Mouse (Mus musculus) embryonic facial prominence, embryonic 14.5 days (tissue): ENCODE data around the gene Tubd1. TPM values are rescaled to one million over a fixed set of nuclear protein-coding genes. Genes with fewer than 3 reads are reported as not detected.

Source experiments
- ATAC-seq: fragments of 200-750 bp; cut with Nextera tagmentation; 2 replicates; pipeline ENCODE4 v1.8.0; 2017; ENCODE audit warnings: low read depth, moderate number of reproducible peaks, moderate TSS enrichment
- DNase-seq: peaks from one replicate; pipeline ENCODE4 v3.0.0-alpha.2; 2015; ENCODE audit warnings: low spot score
- H3K27ac ChIP-seq: fragments of 300-500 bp; sonication (generic); replicated peaks from 2 replicates; pipeline ENCODE4 v1.5.1; 2014; ENCODE audit warnings: low read depth, mild to moderate bottlenecking, low read length, moderate library complexity
- H3K27me3 ChIP-seq: fragments of 300-500 bp; sonication (generic); replicated peaks from 2 replicates; pipeline ENCODE4 v1.6.1; 2014; ENCODE audit warnings: low read length; ENCODE audit not compliant: control insufficient read depth, insufficient read depth
- H3K36me3 ChIP-seq: fragments of 300-500 bp; sonication (generic); 2 replicates; pipeline ENCODE4 v1.6.1; 2014; ENCODE audit warnings: low read length, mixed read lengths; ENCODE audit not compliant: control insufficient read depth, insufficient read depth
- H3K4me1 ChIP-seq: fragments of 300-500 bp; sonication (generic); 2 replicates; pipeline ENCODE4 v1.6.1; 2014; ENCODE audit warnings: antibody characterized with exemption, low read length; ENCODE audit not compliant: control insufficient read depth, insufficient read depth
- H3K4me2 ChIP-seq: fragments of 300-500 bp; sonication (generic); 2 replicates; pipeline ENCODE4 v1.6.1; 2014; ENCODE audit warnings: low read depth, mild to moderate bottlenecking, low read length, moderate library complexity, mixed read lengths
- H3K4me3 ChIP-seq: fragments of 300-500 bp; sonication (generic); 2 replicates; pipeline ENCODE4 v1.5.1; 2014; ENCODE audit warnings: low read depth, mild to moderate bottlenecking, low read length
- H3K9ac ChIP-seq: fragments of 300-500 bp; sonication (generic); 2 replicates; pipeline ENCODE4 v1.6.1; 2014; ENCODE audit warnings: low read depth, mild to moderate bottlenecking, low read length, moderate library complexity, mixed read lengths
- H3K9me3 ChIP-seq: fragments of 300-500 bp; sonication (generic); 2 replicates; pipeline ENCODE4 v1.6.1; 2016; ENCODE audit warnings: low read length; ENCODE audit not compliant: control insufficient read depth
- WGBS: fragments of 180-500 bp; shearing (Covaris S2); extraction: QIAGEN DNeasy Blood & Tissue Kit; methylation state at CpG from one replicate; pipeline ENCODE4 v1.1.7; 2014; 5-methylcytosine and 5-hydroxymethylcytosine counted together
- polyA plus RNA-seq: library from polyadenylated mRNA; unstranded; fragments of >200 nt; fragmentation: Nextera tagmentation; extraction: Ambion mirVana; gene quantifications from 2 replicates; pipeline ENCODE4 v1.2.1, GENCODE M21; 2014

Tubd1 gene
- polyA plus RNA-seq, 1 experiment from 2014 or later, result 10.8 TPM

GRCm38 (mm10) chr11:86578809-86579730 lies 34.3 kb downstream of the Tubd1 start:
- no peaks in the 10 kb centered on the region; the same call in 1 of the 2 replicates for H3K36me3 ChIP-seq
- no peaks in the 10 kb centered on the region for H3K27me3 ChIP-seq
- no peaks in the 10 kb centered on the region for H3K9me3 ChIP-seq
- peaks cover 12% of the 10 kb centered on the region; the same call in 1 of the 2 replicates for H3K4me1 ChIP-seq
- DNase-seq, result peak; percentile 24
- WGBS, result 69% methylated on average over 25 of the region's 25 CpGs
- no peak overlapping the region for H3K4me3 ChIP-seq
- no peak overlapping the region for H3K27ac ChIP-seq
- ATAC-seq, result no peak
- H3K4me2 ChIP-seq, result no peak overlapping the region
- no peak overlapping the region for H3K9ac ChIP-seq

DNA sequence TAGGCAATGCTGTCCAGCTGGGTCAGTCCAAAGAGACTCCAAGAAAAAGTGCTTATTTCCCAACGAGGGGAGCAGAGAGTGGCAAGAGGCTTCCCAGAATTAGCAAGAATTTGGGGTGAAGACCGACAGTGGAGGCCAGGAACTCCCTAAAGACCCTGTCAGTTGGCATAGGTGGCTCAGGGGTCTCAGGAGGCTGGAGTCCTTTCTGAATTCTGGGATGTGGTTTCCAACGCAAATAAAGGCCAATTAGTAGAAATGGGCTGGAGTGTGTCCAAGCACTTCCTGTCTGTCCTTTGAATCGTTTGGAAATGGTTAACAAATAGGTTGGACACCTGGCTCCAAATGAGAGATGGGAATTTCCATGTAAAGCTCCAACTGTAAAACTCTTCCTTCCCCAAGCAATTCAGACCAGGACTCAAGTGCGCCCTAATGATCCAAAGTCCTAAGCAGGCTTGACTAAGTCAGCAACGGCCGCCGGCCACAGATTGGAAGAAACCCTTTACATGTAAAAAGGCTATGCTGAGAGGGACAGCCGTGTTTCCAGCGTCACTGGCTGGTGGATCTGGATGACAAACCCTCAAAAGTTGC lies 35.0 kb downstream of the Tubd1 start:
- DNase-seq, result no peak
- no peak for ATAC-seq
- Histone ChIP-seq H3K4me1 (peaks cover 12% of the 10 kb centered on the region; the same call in 1 of the 2 replicates), H3K9ac (no peak overlapping the region), H3K4me2 (no peak overlapping the region), H3K27me3 (no peaks in the 10 kb centered on the region), H3K36me3 (peaks cover 3% of the 10 kb centered on the region; the same call in 1 of the 2 replicates), H3K4me3 (no peak overlapping the region), H3K27ac (no peak overlapping the region), H3K9me3 (no peaks in the 10 kb centered on the region)
- WGBS, result 73% methylated on average over 10 of the region's 10 CpGs

- Histone ChIP-seq H3K27me3 (no peaks in the 10 kb centered on the region), H3K9ac (no peak overlapping the region), H3K36me3 (peaks cover 6% of the 10 kb centered on the region; the same call in 1 of the 2 replicates), H3K4me2 (no peak overlapping the region), H3K4me1 (peaks cover 12% of the 10 kb centered on the region; the same call in 1 of the 2 replicates), H3K27ac (peak overlapping the region; percentile 64), H3K9me3 (no peaks in the 10 kb centered on the region), H3K4me3 (no peak overlapping the region)
- no peak for ATAC-seq
- no peak for DNase-seq
- WGBS, result 75% methylated on average over 9 of the region's 9 CpGs
Observed at GRCm38 (mm10) chr11:86580319-86581113, 35.7 kb downstream of the Tubd1 start.

DNA sequence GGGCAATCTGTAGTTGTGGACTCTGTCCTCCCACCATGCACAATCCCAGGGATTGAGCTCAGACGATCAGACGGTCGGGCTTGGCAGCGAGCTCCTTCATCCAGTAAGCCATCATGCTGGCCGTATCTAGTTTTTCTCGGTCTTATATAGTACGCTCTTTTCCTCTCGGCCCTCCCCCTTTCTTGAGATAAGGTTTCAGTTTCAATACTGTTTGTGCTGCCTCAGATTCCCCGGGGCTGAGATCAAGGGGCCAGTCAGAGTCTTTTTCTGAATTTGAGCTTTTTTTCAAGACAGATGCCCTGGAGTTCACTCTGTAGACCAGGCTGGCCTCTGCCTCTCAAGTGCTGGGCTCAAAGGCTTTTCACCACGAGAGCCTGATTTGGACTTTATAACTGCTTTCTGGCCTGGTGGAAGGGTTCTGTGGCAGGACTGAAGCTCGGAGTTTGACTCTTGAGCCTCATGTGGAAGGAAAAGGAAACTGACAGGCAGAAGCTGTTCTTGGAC lies 36.5 kb downstream of the Tubd1 start:
- peak; percentile 56; the same call in 1 of the 2 replicates for ATAC-seq
- Histone ChIP-seq H3K9me3 (no peaks in the 10 kb centered on the region), H3K4me2 (peak overlapping the region; percentile 16), H3K4me3 (no peak overlapping the region), H3K4me1 (peaks cover 12% of the 10 kb centered on the region; the same call in 1 of the 2 replicates), H3K9ac (no peak overlapping the region), H3K27me3 (no peaks in the 10 kb centered on the region), H3K27ac (peak overlapping the region; percentile 64), H3K36me3 (peaks cover 6% of the 10 kb centered on the region; the same call in 1 of the 2 replicates)
- peak; percentile 76 for DNase-seq
- 20% methylated on average over 11 of the region's 11 CpGs for WGBS

DNA sequence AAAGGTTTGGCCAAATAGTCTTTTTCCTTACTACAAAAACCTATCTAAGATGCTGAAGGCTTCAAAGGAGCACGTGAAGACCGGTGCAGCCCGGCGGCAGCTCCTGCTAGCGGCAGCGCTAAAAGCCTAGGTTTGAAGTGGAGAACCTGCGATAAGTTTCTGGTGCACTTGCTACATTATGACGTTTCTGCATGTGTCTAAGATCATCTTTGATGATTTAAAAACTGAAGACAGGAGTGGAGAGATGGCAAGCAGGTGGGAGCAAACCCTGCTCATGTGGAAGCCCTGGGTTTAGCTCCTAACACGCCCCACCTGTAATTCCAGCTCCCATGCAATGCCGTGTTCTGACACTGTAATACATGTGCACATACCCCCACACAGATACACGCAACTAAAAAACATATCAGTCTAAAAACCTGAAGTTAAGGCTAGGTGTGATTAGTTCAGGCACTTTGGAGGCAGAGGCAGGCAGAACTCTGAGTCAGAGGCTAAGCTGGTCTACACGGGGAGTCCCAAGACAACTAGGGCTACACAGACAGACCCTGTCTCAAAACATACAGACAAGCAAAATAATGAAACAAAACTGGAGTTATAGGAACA lies 37.3 kb downstream of the Tubd1 start:
- H3K27ac ChIP-seq, result no peak overlapping the region
- ATAC-seq (no peak), DNase-seq (no peak)

DNA sequence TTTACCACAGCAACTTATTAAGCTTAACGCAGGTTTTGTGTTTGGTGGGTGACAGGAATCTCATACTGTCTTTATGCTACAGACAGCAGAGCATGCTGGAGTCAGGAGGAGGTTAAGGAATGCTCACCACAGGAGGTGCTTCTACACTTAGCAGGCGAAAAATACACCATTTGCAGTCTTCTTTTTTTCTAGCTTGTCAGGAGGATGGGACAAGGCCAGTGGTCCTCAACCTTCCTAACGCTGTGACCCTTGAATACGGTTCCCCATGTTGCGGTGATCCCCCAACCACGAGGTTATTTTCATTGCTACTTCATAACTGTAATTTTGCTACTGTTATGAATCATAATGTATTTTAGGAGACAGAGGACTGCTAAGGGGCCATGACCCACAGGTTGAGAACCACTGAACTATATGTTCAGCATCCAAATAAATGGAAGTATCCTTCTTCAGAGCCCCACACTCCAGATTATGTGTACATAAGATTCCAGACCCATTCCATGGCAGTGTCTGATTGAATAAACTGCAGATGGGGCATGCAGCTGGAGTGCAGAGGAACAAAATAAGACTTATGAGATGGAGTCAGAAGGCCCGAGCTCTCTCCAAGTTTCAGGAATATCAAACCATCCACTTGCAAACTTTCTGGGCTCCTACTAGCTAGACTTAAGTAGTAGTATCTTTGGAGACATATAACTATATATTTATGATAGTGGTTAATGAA lies 37.9 kb downstream of the Tubd1 start:
- Histone ChIP-seq H3K9ac (no peak overlapping the region), H3K9me3 (no peaks in the 10 kb centered on the region), H3K36me3 (peaks cover 6% of the 10 kb centered on the region; the same call in 1 of the 2 replicates), H3K4me1 (peaks cover 15% of the 10 kb centered on the region), H3K4me3 (no peak overlapping the region), H3K27me3 (no peaks in the 10 kb centered on the region), H3K27ac (no peak overlapping the region), H3K4me2 (no peak overlapping the region)
- no peak for ATAC-seq
- WGBS, result 88% methylated on average over 7 of the region's 7 CpGs
- no peak for DNase-seq

More for the DNA sequence above, 37.3 kb downstream of the Tubd1 start:
- H3K4me2 ChIP-seq, result no peak overlapping the region
- H3K4me3 ChIP-seq, result no peak overlapping the region
- H3K9ac ChIP-seq, result no peak overlapping the region
- H3K27me3 ChIP-seq, result no peaks in the 10 kb centered on the region
- H3K9me3 ChIP-seq, result no peaks in the 10 kb centered on the region
- peaks cover 12% of the 10 kb centered on the region; the same call in 1 of the 2 replicates for H3K4me1 ChIP-seq
- WGBS, result 90% methylated on average over 12 of the region's 12 CpGs
- H3K36me3 ChIP-seq, result peaks cover 6% of the 10 kb centered on the region; the same call in 1 of the 2 replicates

GRCm38 (mm10) chr11:86583313-86583825 lies 38.6 kb downstream of the Tubd1 start:
- DNase-seq (no peak), ATAC-seq (no peak)
- Histone ChIP-seq H3K27me3 (no peaks in the 10 kb centered on the region), H3K4me1 (peaks cover 20% of the 10 kb centered on the region), H3K9me3 (no peaks in the 10 kb centered on the region), H3K9ac (no peak overlapping the region), H3K4me3 (no peak overlapping the region), H3K36me3 (peaks cover 6% of the 10 kb centered on the region; the same call in 1 of the 2 replicates), H3K27ac (no peak overlapping the region), H3K4me2 (no peak overlapping the region)
- WGBS, result 90% methylated on average over 3 of the region's 3 CpGs
